Mouse (Mus musculus): ENCODE measurements around the gene Medag.

Medag gene

DNA sequence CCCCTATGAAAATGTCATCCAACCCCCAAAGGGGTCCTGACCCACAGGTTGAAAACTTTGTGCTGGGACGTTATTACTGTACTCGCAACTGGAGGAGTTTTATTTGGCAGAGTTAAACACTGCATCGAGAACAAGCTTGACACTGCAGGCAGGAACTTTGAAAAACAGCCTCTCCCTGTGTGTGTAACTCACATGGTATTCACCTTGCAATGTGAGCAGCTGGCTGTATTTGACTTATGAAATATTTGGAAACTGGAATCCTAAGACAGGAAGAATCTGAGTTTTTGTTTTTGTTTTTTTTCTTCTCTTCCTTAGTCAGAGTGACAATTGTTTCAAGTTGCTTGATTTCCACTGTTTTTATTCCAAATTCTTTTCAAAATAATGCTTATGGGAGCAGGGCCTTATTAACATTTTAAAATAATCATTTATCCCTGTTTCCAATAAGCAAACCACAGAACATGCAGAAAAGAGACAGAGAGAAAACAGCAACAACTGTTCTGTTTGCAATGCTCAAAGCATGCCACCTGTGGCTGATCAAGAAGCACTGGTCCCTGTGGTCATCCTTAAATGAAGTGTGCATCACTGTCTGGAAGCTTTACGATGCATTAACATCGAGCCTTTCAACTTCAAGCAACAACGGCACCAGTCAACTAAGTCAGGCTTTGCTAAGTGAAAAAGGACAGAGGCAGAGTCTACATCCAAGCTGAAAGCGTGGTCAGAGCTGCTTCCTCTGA is 26.2 kb upstream of the Medag start:
- DNase-seq (ENCODE audit: low spot score in 2 of 2), result no peak

DNA sequence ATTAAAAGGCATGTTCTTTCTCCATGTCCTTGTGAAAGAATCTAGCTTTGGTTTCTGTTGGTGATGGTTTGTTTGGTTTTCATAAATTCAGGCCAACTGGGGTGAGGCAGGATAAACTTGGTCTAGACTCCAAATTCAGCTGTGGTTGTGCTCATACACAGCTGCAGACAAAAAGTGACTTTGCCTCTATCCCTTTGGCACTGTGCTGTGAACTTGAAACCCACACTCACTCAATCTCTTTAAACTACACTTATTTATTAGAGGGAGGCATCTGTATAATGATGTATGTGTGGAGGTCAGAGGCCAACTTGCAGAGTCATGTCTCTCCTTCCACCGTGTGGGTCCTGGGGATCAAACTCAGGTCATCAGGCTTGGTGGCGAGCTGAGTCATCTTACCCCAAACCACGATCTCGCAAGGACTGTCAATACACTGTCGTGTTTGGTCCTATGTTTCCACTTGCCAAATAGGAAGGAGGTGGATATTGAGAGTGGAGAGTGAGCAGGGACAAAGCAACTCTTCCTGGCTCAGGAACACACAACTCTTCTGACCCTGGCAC is 25.2 kb upstream of the Medag start:
- no peak for DNase-seq (ENCODE audit: low spot score in 2 of 2)

DNA sequence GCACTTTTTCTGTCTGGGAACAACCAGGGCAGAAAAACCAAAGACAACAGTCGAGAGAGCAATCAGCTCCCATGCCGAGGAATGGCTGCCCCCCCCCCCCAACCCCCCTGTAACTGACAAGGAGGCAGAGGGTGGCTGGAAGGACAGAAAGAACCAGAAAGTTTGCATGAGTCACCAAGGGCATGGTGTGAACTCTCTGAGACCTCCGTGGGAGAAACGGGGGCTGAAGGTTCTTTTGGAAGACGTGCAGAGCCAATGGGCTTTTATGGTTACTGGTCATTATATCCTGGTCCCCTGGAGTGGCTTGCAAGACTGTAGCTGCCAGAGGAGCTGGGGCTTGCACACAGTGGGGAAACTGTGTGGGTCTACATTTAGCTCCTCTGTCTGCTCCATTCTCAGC is 22.6 kb upstream of the Medag start:
- DNase-seq (ENCODE audit: low spot score in 2 of 2), result no peak

DNA sequence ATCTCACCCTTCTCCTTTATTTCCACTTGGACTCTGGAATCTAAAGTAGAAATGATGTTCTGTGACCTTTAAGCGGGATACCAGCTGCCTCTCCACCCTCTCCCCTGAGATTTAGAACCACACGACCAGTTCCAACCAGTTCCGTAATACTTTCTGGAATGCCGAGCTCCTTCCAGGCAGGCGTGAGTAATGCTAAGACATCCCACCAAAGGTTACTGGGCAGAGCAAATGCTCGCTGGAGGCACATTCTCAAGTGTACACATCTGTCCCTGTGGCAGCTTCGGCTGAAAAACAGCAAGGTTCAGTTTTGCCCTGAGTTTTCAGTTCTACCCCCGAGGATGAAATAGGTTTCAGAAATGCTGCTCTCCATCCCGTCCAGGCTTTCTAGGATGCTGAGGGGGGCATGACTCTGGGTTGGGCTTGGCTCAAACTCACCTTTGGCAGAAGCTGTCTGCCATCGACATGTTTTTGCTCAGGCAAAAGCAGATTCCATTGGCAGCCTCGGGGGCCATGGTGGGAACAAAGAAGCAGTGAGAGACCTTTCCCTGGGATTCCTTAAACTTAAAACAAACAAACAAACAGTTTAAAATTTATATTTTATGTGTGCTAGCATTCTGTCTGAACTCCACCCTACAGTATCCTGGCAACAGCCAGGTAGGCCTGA is 21.9 kb upstream of the Medag start:
- DNase-seq (ENCODE audit: low spot score in 2 of 2), result no peak

DNA sequence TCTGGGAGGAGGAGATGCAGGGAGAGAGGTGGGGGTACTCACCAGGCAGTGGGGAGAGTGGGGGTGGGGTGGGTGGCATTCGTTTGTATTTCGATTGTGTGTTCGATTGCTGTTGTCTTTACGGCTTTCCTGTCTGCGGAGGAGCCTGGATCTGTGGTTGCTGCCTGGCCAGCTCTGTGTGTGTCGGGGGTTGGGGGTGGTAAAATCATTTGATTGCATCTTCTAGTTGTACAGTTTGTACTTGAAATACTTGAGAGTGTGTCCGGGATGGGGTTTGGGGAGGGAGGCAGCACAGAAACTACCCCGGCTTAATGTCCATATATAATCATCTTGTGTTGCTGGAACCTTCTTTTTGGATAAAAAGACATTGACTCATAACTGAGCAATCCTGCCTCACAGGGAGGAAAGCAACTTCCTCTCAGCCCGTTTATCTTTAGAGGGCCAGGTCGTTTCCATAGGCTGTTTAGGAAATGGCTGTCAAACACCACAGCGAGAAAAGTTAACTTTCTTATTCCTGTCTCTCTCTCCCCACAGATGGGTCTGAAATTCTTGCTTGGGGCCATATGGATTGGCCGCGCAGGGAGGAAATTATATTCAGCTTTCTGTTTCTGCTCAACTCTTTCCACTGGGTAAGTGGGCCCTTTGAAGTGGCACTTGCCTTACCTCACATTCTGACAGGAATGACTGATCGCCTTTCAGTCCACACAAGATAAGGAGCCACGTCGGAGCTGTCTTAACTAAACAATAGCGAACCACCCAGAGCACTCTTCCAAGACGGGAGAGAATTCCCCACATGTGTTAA is 19.8 kb upstream of the Medag start:
- DNase-seq (ENCODE audit: low spot score in 2 of 2), result no peak

DNA sequence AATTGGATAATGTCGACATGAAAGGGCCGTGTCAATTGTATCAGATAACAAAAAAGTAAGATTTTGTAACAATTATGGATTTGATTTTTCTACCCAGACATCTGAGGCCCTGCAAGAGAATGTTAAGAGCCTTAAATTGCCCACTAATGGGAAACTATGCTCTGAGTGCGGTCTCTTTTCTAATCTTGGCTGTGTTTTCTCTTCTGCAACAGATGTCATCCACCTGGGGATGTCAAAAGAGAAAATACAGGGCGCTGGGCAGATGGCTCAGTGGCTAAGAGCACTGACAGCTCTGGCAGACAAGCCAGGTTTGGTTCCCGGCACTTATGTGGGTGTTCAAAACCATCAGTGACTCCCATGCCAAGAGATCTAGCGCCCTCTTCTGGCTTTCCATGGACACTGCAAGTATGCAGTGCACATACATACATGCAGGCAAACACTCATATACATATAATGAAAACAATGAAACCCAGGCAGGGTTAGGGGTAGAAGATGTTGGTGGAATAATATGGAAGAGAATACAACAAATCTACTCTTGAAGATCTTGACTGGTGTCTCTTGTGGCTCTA is 19.0 kb upstream of the Medag start:
- no peak for DNase-seq (ENCODE audit: low spot score in 2 of 2)

DNA sequence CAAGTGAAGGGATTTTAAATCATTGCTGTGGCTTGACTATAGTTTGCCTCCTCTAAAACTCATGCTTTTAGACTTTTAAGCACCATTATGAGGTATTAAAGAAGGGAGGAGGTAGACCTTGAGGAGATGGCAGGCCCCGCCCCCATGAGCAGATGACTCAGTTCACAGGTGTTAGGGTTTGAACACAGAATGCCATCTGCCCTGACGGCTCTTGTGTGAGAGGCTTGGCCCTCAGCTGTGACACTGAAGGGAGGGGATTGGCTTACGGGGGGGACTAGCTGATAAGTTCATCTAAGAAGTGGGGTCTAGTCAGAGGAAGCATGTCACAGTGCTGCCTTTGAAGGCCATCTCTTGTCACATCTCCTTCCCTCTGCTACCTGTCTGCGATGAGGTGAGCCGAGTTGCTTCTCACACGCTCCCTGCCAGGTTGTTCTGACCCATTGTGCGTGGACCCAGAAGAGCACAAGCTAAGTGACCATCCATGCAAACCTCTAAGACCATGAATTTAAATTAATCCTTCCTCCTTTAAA is 10.0 kb upstream of the Medag start:
- DNase-seq (ENCODE audit: low spot score in 2 of 2), result no peak

DNA sequence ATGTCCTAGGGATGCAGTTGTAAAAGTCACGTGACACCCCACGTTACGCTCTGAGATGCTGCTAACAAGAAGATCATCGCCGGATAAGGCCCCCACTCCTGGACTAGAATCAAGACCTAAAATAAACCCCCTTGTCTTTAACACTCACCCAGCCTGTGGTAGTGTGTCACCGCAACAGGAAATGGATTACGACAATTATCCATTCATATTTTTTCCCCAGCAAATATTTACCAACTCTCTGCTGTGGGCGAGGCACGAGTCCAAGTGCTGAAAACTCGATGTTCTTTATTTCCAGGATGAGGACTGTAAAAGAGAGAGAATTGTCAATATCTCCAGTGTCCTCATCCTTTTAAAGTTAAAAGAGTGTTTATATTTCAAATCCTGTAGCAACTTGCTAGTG is 9.5 kb upstream of the Medag start:
- no peak for DNase-seq (ENCODE audit: low spot score in 2 of 2)

DNA sequence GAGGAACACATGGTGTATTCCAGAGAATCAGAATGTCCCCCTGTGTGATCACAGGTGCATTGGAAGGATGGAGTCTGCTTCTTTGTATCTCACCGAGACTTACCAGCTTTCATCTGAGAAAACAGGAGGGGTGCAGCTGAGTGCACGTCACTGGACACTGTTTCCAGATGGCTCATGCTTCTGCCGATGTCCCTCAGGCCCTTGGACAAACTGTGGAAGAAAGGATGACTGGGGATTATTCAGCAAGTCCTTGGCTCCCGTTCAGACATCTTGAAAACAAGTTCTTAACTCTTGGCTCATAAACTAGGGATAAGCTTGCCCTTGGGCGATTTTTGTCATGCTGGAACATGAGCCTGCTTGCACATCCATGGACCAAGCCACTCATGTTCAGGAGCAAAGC is 8.2 kb upstream of the Medag start:
- DNase-seq (ENCODE audit: low spot score in 2 of 2), result no peak

DNA sequence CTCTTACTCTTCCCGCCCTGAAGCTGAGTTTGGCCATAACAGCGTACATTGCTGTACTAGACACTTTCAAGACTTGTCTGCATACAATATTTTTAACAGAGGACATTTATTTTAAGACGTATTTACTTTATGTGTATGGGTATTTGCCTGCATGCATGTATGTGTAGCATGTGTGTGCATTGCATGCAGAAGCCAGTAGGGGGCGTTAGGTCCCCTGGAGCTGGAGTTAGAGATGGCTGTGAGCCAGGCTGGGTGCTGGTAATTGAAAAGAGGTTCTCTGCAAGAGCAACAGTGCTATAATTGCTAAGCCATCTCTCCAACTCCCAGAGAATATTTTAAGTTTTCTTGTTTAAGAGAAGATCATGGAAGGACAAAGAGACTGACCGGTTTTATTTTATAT is 6.8 kb upstream of the Medag start:
- no peak for DNase-seq (ENCODE audit: low spot score in 2 of 2)

DNA sequence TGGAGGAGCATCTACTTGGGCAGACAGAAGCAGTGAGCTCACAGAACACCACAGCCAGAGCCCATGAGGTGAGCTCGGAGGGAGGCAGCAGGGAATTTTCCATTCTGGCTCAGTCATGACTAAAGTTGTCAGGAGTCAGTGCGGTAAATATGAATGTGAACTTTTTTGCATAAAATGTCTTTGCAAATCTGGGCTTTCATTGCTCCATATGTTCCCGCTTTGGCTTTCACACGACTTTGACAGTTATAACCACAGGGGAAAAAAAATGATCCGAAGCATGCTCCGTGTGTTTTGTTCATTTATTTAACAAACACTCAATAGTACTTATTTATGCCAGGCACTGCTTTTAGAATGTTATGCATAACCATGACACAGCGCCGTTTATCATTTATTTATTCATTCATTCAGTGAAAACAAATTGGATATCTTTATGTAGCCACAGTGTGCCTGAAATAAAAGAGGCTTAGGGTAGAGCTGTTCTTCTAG is 4.7 kb upstream of the Medag start:
- peak; percentile 58 to 67 for DNase-seq (ENCODE audit: low spot score in 2 of 2)

DNA sequence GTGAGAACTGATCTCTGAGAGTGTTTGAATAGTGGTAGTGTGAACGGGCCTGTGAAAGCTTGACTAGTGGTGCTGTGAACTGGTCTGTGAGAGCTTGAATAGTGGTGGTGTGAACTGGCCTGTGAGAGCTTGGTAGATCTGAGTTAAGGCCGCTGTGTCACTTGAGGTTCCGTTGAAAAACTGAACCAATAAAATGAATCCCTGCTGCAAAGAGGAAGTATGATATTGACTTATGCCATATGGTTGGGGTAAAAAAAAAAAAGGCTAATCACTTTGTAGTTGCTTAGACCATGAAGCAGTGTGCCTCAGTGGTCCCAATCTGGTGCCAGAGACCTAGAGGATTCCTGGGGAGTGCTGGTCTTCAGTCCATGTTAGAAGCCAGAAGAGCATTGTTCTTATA is 2.0 kb upstream of the Medag start:
- no peak for DNase-seq (ENCODE audit: low spot score in 2 of 2)

DNA sequence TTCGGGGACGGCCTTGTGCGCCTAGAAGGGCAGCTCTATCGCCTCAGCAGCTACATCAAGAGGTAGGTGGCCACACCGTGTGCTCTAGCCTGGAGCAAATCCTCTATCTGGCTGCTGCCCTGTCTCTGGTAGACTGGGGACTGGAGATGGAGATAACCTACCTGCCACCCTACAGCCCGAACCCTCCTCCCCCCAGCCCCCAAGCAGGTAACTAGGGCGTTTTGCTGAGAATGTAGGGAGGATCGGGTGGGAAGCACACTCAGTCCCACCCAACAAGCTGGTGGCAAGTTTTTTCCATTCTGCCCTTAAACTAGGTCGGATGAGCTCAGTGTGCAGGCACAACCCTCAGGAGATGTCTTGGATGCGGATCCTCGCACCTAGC is 636 bp downstream of the Medag start:
- DNase-seq (ENCODE audit: low spot score in 2 of 2), result peak in 1 of 2 experiments; percentile 17

DNA sequence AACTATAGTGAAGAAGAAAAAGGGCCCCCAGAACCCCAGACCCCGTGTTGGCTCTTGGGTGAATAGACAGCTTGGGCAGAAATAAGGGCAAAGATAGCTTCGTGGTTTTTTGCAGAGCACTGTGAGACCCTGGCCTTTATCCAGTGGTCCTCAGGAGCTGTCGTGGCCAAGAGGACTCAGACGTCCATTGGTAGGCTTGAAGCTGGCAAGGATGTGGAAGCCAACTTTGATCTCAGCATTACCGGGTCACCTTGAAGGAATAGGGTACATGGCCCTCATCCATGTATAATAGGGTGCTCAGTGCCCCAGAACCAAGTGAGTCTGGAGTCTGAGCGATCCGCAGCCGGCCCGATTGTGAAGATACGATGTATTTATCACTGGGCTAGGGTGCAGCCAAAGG is 1.1 kb downstream of the Medag start:
- no peak for DNase-seq (ENCODE audit: low spot score in 2 of 2)

DNA sequence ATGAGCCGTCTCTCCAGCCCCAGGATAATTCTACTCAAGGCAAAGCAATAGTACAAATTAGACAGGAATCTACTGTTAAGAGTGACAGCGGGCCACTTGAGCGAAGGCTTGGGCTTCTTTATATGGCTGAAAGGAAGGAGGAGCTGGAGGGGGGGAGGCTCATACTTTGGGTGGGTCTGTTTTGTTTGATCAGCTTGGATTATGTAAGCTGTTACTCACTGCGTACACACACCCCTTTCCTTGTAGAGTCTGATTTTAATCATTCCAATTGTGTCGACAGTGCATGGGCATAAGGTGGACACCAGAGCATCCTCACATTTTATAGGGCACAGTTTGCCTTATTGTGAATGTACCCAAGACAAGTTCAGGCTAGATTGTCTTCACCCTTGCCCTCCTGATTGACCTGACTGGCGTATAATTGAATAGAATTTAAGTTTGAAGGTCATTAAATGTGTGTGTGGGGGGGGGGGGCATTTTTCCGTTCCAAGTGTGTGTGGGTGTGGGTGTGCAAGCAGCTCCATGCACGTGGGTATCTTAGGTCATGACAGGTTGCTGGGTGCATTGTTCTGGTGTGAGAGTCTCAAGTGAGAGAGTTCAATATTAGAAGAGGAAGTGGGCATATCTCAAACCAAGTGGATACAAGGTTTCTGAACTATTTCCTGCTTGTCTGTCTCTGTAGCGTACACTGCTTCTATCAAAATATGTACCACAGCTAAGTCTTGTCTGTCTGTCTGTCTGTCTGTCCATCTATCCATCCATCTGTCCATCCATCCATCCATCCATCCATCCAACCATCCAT is 3.0 kb downstream of the Medag start:
- no peak for DNase-seq (ENCODE audit: low spot score in 2 of 2)

DNA sequence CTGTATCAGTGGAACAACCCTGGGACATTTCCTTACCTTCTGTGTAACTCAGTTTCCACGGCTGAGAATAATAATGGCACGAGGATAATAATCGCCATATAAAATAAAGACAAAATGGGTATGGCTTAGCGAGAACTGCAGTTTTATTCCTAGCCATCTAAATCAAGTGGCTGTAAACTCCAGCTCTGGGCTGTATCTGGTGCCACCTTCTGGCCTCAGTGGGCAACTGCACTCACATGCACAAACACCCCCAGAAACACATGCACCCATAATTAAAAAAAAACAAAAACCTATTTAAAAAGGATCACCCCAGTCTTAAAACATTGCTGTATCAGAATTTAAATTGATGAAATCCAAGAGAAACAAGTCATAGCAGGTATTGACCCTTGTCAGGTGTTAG is 5.8 kb downstream of the Medag start:
- no peak for DNase-seq (ENCODE audit: low spot score in 2 of 2)

DNA sequence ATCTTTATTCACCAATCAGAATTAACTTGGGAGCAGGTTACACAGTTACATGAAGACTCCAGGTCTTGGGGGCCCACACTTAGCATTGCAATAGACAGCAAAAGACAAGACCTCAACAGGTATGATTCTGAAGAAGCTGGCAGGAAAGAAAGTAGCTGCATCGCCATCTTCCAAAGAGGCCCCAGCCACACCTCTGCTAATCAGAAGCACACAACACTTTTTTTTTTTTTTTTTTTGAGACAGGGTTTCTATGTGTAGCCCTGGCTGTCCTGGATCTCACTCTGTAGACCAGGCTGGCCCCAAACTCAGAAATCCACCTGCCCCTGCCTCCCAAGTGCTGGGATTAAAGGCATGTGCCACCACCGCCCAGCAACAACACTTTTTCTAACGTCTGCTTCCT is 15.0 kb downstream of the Medag start:
- DNase-seq (ENCODE audit: low spot score in 2 of 2), result no peak

DNA sequence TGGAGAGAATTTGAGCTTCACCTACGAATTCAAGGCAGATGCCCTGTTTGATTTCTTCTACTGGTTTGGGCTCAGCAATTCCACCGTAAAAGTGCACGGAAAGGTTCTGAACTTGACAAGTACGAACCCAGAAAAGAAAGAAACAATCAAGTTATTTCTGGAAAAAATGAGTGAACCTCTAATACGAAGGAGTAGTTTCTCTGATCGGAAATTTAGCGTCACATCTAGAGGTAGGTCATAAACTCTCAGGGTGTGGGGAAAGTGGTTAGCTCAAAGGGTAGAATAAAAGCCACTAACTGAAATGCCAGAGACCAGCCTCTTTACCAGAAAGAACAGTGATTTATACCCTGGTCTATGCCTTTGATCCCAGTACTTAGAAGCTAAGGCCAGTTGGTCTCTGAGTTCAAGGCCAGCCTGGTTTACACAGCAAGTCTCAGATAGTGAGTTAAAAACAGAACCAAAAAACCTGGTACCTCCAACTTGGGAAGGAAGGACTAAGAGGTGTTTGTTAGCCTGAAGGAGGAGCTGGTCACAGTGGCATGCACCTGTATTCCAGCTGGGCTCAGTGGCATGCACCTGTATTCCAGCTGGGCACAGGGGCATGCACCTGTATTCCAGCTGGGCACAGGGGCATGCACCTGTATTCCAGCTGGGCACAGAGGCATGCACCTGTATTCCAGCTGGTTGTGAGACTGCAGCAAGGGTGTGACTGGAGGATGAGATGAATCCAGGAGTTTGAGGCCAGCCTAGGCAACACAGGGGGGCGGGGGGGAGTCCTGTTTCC is 15.9 kb downstream of the Medag start:
- DNase-seq (ENCODE audit: low spot score in 2 of 2), result no peak

DNA sequence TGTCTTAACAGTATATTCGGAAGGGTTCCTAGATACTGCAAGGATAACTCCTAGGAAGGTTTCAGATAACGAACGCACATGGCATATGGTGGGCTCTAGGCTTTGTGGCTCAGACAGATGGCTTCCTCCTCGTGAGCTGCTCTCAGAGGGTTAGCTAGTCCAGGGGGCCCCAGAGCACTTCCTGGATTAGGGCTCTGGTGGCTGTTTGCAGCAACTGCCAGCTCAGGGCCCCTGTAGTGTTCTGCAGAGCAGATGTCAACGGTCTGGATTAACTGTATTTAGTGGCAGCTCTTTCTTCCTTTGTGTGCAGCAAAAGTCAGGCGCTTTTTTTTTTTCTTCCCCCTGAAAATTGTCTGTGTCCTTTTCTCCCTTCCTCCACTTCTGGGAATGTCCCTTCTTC is 16.8 kb downstream of the Medag start:
- DNase-seq (ENCODE audit: low spot score in 2 of 2), result no peak

DNA sequence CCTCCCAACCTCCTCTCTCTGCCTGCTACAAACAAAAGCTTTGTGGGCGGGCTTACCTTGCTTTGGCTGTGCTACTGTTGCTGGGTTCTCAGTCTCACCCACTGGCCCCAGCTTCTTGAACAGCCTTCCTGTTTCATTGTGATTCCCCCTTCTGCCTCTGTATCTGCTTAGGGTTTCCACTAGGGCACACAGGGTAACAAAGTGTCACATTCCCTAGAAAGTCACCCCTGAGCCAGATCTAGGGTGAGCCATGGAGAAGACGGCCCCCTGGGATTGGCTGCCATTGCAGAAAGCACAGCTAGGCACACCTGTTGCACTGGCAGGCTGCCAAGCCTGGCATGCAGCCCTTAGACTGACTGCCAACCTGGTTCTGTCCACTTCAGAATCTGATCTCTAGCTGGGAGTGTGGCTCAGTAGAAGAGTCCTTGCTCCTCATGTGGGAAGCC is 17.3 kb downstream of the Medag start:
- no peak for DNase-seq (ENCODE audit: low spot score in 2 of 2)

Measured in right cerebral cortex, adult 2 months (tissue).